Mouse (Mus musculus) embryonic facial prominence, embryonic 13.5 days (tissue): Measurements from ENCODE around the gene Socs1. TPM values are rescaled to one million over a fixed set of nuclear protein-coding genes. Genes with fewer than 3 reads are reported as not detected.
"Not testable (repeated sequence)": the region's sequence is repeated elsewhere in the genome, so short reads cannot be mapped to it uniquely, and the experiment has no call there.

Experiments used
- ATAC-seq: fragments of 200-750 bp; cut with Nextera tagmentation; 2 replicates; pipeline ENCODE4 v1.8.0; 2017; ENCODE audit warnings: low read depth; ENCODE audit not compliant: insufficient number of reproducible peaks, insufficient read depth, low FRiP score, low TSS enrichment
- H3K27ac ChIP-seq: fragments of 300-500 bp; sonication (generic); 2 replicates; pipeline ENCODE4 v1.5.1; 2015; ENCODE audit warnings: moderate library complexity, mild to moderate bottlenecking, inconsistent platforms
- H3K27me3 ChIP-seq: fragments of 300-500 bp; sonication (generic); 2 replicates; pipeline ENCODE4 v1.6.1; 2015; ENCODE audit warnings: mild to moderate bottlenecking, inconsistent platforms
- H3K36me3 ChIP-seq: fragments of 300-500 bp; sonication (generic); 2 replicates; pipeline ENCODE4 v1.6.1; 2015; ENCODE audit warnings: mild to moderate bottlenecking, inconsistent platforms
- H3K4me1 ChIP-seq: fragments of 300-500 bp; sonication (generic); 2 replicates; pipeline ENCODE4 v1.6.1; 2015; ENCODE audit warnings: inconsistent platforms
- H3K4me2 ChIP-seq: fragments of 300-500 bp; sonication (generic); 2 replicates; pipeline ENCODE4 v1.6.1; 2015; ENCODE audit warnings: moderate library complexity, mild to moderate bottlenecking, inconsistent platforms
- H3K4me3 ChIP-seq: fragments of 300-500 bp; sonication (generic); 2 replicates; pipeline ENCODE4 v1.5.1; 2015; ENCODE audit warnings: mild to moderate bottlenecking, inconsistent platforms
- H3K9ac ChIP-seq: fragments of 300-500 bp; sonication (generic); 2 replicates; pipeline ENCODE4 v1.6.1; 2015; ENCODE audit warnings: mild to moderate bottlenecking, inconsistent platforms
- H3K9me3 ChIP-seq: fragments of 300-500 bp; sonication (generic); 2 replicates; pipeline ENCODE4 v1.6.1; 2016; ENCODE audit warnings: inconsistent platforms
- WGBS: fragments of 180-500 bp; shearing (Covaris S2); methylation state at CpG from one replicate; pipeline ENCODE4 v1.1.7; 2015; ENCODE audit warnings: mixed read lengths; 5-methylcytosine and 5-hydroxymethylcytosine counted together
- polyA plus RNA-seq: library from polyadenylated mRNA; unstranded; fragments of >200 nt; fragmentation: Nextera tagmentation; extraction: Ambion mirVana; gene quantifications from 2 replicates; pipeline ENCODE4 v1.2.1, GENCODE M21; 2015

Gene Socs1
- polyA plus RNA-seq, 1 experiment from 2014 or later: 15.4 TPM

- H3K4me3 ChIP-seq: no peak overlapping the region
- no peak for ATAC-seq
- no peak overlapping the region for H3K4me2 ChIP-seq
- H3K27me3 ChIP-seq: no peaks in the 10 kb centered on the region
- WGBS: 77% methylated on average over 4 of the region's 4 CpGs
- no peaks in the 10 kb centered on the region for H3K9me3 ChIP-seq
- no peaks in the 10 kb centered on the region for H3K36me3 ChIP-seq
- no peak overlapping the region for H3K27ac ChIP-seq
- H3K4me1 ChIP-seq: 0 out of 2 replicates have a peak, but pooled peaks cover 6% of the 10 kb centered on the region
- no peak overlapping the region for H3K9ac ChIP-seq
Measured at GRCm38 (mm10) chr16:10813726-10814125, 28.4 kb upstream of the Socs1 start.

DNA sequence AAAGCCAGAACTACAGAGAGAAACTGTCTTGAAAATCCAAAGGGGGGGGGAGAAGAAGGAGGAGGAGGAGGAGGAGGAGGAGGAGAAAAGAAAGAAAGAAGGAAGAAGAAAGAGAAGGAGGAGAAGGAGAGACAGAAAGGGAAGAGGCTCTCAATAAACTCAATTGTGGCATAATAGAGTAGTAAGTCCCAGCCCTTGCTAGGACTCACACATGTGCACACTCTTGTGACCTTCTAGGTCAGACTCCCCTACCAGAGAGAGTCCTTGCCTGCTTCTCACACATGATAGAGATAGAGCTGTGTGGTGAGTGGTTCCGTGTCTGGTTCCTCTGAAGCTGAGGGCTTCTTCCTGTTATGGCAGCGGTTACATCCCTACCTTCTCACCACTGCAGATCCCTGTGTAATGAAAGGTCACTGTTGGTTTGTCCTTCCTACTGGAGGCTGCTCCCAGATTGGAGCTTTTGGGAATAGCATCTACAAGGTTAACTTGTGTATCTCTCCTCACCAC, 27.6 kb upstream of the Socs1 start, which contains the start of gene Gm11172:
TSS of gene Gm11172 (plus strand) at position 51 of the 507 bp plus-strand sequence.
- ATAC-seq: no peak
- H3K27me3 ChIP-seq: no peaks in the 10 kb centered on the region
- no peak within 1 kb of the TSS for H3K4me3 ChIP-seq
- no peaks in the 10 kb centered on the region for H3K9me3 ChIP-seq
- no peak within 1 kb of the TSS for H3K4me2 ChIP-seq
- 92% methylated on average over 2 of the region's 2 CpGs for whole genome bisulfite sequencing
- no peak within 1 kb of the TSS for H3K27ac ChIP-seq
- H3K36me3 ChIP-seq: no peaks in the 10 kb centered on the region
- 0 out of 2 replicates have a peak, but pooled peaks cover 6% of the 10 kb centered on the region for H3K4me1 ChIP-seq
- no peak within 1 kb of the TSS for H3K9ac ChIP-seq

DNA sequence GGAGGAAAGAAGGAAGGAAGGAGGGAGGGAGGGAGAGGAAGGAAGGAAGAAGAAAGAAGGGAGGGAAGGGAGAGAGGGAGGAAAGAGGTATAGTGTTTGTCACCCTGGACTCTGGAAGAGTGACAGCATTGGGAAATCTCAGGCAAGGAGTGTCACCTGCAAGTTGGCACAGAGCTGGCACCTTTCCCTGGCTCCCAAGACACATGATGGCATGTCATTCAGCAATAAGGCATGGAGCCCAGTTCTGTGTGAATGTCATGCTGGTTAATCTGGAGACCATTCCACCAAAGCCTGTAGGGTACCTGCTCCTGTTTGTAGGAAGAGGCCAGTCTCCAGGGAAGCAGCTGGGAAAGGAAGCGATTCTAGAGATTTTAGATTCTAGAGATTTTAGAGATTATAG, 25.0 kb upstream of the Socs1 start:
- Histone ChIP-seq H3K4me1 (peaks cover 9% of the 10 kb centered on the region; the same call in 1 of the 2 replicates), H3K4me2 (no peak overlapping the region), H3K36me3 (no peaks in the 10 kb centered on the region), H3K4me3 (no peak overlapping the region), H3K27ac (no peak overlapping the region), H3K27me3 (no peaks in the 10 kb centered on the region), H3K9me3 (no peaks in the 10 kb centered on the region), H3K9ac (no peak overlapping the region)
- WGBS: 85% methylated on average over 1 of the region's 1 CpGs
- ATAC-seq: no peak

DNA sequence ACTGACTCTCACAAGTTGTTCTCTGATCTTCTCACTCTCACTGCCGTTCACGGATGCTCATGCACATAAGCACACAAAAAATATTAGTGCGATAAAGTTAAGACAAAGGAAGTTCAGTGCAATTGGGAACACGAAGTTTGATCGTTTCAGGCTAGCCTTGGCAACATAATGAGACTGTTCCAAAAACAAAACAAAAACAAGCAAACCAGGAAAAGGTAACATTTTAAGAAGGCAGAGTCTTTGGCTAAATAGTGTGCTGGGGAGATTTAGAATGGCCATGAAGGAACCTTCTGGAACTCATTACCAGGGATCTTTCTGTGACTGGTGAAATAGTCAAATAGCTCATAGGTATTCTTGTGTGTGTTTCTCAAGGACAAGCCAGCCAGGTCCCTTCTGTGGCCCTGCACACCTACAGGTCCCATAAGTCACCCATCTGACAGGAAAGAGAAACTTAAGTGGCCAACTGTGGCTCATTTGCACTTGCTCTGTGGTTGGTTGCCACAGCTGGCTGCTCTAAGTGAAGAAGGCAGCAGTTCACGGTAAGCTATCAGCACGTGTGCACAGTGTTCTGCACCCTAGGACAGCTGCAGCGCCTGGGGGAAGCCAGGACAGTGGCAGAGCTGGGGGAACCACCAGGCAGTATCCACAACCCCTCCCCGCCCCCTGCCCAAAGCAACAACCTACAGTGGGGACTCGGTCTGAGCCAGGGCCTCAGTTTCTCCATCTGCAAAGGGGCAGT, 20.6 kb upstream of the Socs1 start, which contains the start of gene Prm1:
TSS of gene Prm1 (minus strand) at position 51 of the 739 bp plus-strand sequence.
- Histone ChIP-seq H3K27ac (no peak within 1 kb of the TSS), H3K4me1 (peaks cover 3% of the 10 kb centered on the region; the same call in 1 of the 2 replicates), H3K9ac (no peak within 1 kb of the TSS), H3K27me3 (no peaks in the 10 kb centered on the region), H3K4me2 (no peak within 1 kb of the TSS), H3K36me3 (no peaks in the 10 kb centered on the region), H3K9me3 (no peaks in the 10 kb centered on the region), H3K4me3 (no peak within 1 kb of the TSS)
- 70% methylated on average over 10 of the region's 10 CpGs for WGBS
- no peak for ATAC-seq

- H3K9ac ChIP-seq, H3K9me3 ChIP-seq, H3K4me2 ChIP-seq, H3K36me3 ChIP-seq, H3K27ac ChIP-seq, H3K4me1 ChIP-seq, H3K4me3 ChIP-seq, H3K27me3 ChIP-seq: not testable (repeated sequence)
- 84% methylated on average over 3 of the region's 3 CpGs for WGBS
- ATAC-seq: 0 out of 2 replicates have a peak, but pooled peaks have one; percentile 48
Measured at GRCm38 (mm10) chr16:10802420-10802819, 17.1 kb upstream of the Socs1 start.

DNA sequence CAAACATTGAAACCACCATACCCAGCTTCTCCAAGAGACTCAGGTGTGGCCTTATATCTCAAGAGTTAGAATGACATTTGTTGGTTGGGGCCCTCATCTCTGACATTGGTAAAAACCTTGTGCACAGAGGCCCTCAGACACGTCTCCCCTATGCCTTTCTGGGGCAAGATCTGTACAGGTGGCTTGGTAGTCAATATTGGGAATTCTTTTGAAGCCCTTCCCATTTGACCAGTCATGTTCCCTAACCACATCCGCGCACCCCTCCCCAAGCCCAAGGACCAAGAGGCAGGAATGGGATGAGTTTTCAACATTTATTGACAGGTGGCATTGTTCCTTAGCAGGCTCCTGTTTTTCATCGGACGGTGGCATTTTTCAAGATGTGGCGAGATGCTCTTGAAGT, 10.7 kb upstream of the Socs1 start, which contains the start of gene Prm2:
TSS of gene Prm2 (minus strand) at position 101 of the 400 bp plus-strand sequence.
- Histone ChIP-seq H3K9ac (no peak within 1 kb of the TSS), H3K4me1 (no peaks in the 10 kb centered on the region), H3K4me2 (no peak within 1 kb of the TSS), H3K27me3 (peaks cover 28% of the 10 kb centered on the region), H3K27ac (no peak within 1 kb of the TSS), H3K4me3 (no peak within 1 kb of the TSS), H3K36me3 (no peaks in the 10 kb centered on the region), H3K9me3 (no peaks in the 10 kb centered on the region)
- WGBS: 76% methylated on average over 6 of the region's 6 CpGs
- no peak for ATAC-seq

GRCm38 (mm10) chr16:10790702-10791101, 5.4 kb upstream of the Socs1 start, which contains the start of gene Prm3:
Gene Prm3 (minus strand): TSS chr16:10790914.
- no peak within 1 kb of the TSS for H3K4me3 ChIP-seq
- H3K27ac ChIP-seq: no peak within 1 kb of the TSS
- no peak within 1 kb of the TSS for H3K9ac ChIP-seq
- ATAC-seq: no peak
- H3K4me1 ChIP-seq: peaks cover 13% of the 10 kb centered on the region
- 78% methylated on average over 9 of the region's 9 CpGs for WGBS
- H3K4me2 ChIP-seq: no peak within 1 kb of the TSS
- no peaks in the 10 kb centered on the region for H3K36me3 ChIP-seq
- peaks cover 10% of the 10 kb centered on the region for H3K27me3 ChIP-seq
- H3K9me3 ChIP-seq: no peaks in the 10 kb centered on the region

- Histone ChIP-seq H3K9ac (0 out of 2 replicates have a peak overlapping the region, but pooled peaks have one; percentile 51), H3K36me3 (no peaks in the 10 kb centered on the region), H3K27ac (no peak overlapping the region), H3K27me3 (no peaks in the 10 kb centered on the region), H3K4me3 (no peak overlapping the region), H3K4me2 (no peak overlapping the region), H3K9me3 (no peaks in the 10 kb centered on the region), H3K4me1 (peaks cover 21% of the 10 kb centered on the region)
- WGBS: 64% methylated on average over 4 of the region's 4 CpGs
- ATAC-seq: no peak
Measured at GRCm38 (mm10) chr16:10788866-10789265, 3.5 kb upstream of the Socs1 start.

DNA sequence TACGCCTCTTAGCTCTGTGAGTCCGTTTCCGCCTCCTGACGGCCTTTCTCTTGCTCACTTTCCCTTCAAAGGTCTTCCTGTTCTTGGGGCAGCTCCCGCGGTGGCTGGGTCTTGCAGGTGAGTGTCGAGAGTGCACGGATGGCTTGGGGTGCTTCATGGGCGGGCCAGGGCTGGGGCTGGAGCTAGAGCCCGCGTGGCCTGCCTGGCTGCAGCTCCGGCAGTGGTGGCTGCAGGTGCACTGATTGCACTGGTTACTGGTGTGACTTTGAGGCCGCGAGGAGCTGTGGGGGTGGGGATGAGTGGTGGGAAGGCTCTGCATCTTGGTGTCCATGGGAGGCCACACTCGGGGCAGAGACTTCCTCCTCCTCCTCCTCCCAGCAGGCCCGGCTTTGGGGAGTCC, 2.9 kb upstream of the Socs1 start, which contains the start of gene Tnp2:
TSS of gene Tnp2 (minus strand) at position 390 of the 400 bp plus-strand sequence.
- H3K9me3 ChIP-seq: no peaks in the 10 kb centered on the region
- H3K4me3 ChIP-seq: no peak within 1 kb of the TSS
- no peaks in the 10 kb centered on the region for H3K36me3 ChIP-seq
- no peaks in the 10 kb centered on the region for H3K27me3 ChIP-seq
- no peak within 1 kb of the TSS for H3K4me2 ChIP-seq
- ATAC-seq: no peak
- 52% methylated on average over 16 of the region's 16 CpGs for WGBS
- no peak within 1 kb of the TSS for H3K27ac ChIP-seq
- H3K4me1 ChIP-seq: peaks cover 27% of the 10 kb centered on the region
- H3K9ac ChIP-seq: peak within 1 kb of the TSS; percentile 51

GRCm38 (mm10) chr16:10787548-10788058, 2.3 kb upstream of the Socs1 start:
- 83% methylated on average over 7 of the region's 7 CpGs for WGBS
- ATAC-seq: no peak
- Histone ChIP-seq H3K27me3 (no peaks in the 10 kb centered on the region), H3K27ac (no peak overlapping the region), H3K36me3 (0 out of 2 replicates have a peak, but pooled peaks cover 3% of the 10 kb centered on the region), H3K4me1 (peaks cover 33% of the 10 kb centered on the region), H3K4me2 (no peak overlapping the region), H3K4me3 (no peak overlapping the region), H3K9ac (no peak overlapping the region), H3K9me3 (no peaks in the 10 kb centered on the region)

DNA sequence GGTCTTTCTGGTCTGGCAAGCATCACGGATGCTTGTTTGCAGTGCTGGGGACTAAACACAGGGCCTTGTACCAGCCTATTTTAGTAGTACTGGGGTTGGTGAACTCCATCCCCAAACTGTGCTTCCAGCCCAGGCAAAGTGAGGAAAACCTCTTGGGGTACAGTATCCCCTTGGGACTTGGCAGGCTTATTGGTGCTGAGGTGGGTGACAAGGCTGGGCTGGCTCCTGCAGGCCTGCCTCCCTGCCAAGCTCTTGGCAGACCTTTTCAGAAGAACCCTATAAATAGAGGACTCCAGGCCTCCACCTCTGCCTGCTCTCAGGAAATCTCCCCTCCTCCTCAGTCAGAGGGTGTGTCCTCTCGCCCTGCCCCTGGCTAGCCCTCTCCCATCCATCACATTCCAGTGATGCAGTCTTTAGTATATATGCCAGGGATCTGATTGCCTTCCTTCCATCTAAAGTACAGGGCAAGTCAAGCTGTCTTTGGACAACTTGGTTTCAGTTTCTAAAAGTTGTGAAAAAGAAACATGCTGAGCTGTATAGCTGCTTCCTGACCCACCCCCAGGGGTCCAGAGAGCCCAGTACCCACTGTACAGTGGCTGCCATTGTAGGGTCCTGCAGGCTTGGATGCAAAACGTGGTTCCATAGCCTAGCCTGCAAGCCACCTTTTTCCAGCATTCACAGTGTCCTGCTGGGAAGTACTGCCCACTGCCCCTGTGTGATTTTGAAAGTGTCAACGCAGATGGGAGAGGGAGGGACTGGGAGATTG, 1.6 kb upstream of the Socs1 start:
- H3K9ac ChIP-seq: no peak overlapping the region
- H3K4me2 ChIP-seq: peak overlapping the region; percentile 95
- H3K4me3 ChIP-seq: no peak overlapping the region
- H3K27ac ChIP-seq: peak overlapping the region; percentile 99
- no peaks in the 10 kb centered on the region for H3K9me3 ChIP-seq
- H3K27me3 ChIP-seq: no peaks in the 10 kb centered on the region
- H3K36me3 ChIP-seq: 0 out of 2 replicates have a peak, but pooled peaks cover 7% of the 10 kb centered on the region
- ATAC-seq: no peak
- H3K4me1 ChIP-seq: peaks cover 40% of the 10 kb centered on the region
- WGBS: 63% methylated on average over 4 of the region's 4 CpGs
